Mouse (Mus musculus): Measurements from ENCODE around the gene Stat5b. TPM values are rescaled to one million over a fixed set of nuclear protein-coding genes. Genes with fewer than 3 reads are reported as not detected.

Stat5b gene
- polyA plus RNA-seq, 1 experiment from 2014 or later = 11.9 TPM

DNA sequence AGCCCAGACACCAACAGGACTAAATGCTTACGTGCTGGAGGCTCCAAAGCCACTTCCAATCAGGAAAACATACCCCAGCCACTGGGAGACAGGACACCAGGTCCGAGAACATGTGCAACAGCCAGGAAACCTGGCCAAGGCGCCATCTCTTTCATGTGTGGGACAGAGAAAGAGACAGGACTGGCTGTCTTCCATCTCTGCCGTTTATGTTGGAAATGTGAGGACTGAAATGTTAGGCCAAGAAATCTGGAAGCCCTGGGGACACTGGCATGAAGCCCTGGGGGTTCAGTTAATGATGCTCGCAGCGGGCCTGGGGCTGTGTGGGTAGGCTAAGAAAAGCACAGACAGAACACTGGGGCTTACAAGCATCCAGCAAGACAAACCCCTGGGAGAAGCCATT lies 40.0 kb upstream of the Stat5b start:
- Histone ChIP-seq H3K27ac (ENCODE audit: low read length) (no peak overlapping the region), H3K9ac (replicated peaks; ENCODE audit: low read depth, low read length) (no peak overlapping the region), H3K4me1 (replicated peaks; ENCODE audit: control insufficient read depth, insufficient read depth, low read length) (peaks cover 9% of the 10 kb centered on the region; the same call in 1 of the 2 replicates), H3K9me3 (ENCODE audit: control insufficient read depth, low read length) (no peaks in the 10 kb centered on the region), H3K36me3 (ENCODE audit: control insufficient read depth, insufficient read depth) (no peaks in the 10 kb centered on the region), H3K4me2 (ENCODE audit: low read length) (no peak overlapping the region), H3K27me3 (replicated peaks; ENCODE audit: control insufficient read depth, insufficient read depth, low read length) (no peaks in the 10 kb centered on the region; the same call in 1 of the 2 replicates), H3K4me3 (replicated peaks; ENCODE audit: low read length) (no peak overlapping the region)
- ATAC-seq = no peak
- WGBS = 48% methylated on average over 6 of the region's 6 CpGs

DNA sequence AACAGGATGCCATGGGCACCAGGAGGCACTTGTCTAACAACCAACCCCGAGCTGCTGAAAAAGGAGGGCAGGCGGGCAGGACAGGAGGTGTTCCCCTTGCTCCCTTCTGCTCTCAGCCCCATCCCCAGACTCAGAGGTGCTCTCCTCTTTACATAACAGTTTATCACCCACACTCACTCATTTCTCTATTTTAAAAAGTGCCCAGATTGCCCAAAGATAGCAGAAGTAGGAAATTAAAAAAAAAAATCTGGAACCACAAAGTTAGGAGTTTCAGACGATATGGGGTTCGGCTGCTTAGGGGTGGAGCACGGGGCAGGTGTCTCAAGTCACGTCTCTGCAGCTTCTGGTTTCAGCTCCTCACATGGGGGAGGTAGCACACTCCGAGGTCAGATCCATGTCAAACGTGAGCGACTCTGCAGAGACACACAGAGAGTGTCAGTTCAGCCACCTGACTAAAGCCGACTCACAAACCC lies 37.9 kb upstream of the Stat5b start:
- Histone ChIP-seq H3K9me3 (ENCODE audit: control insufficient read depth, low read length) (no peaks in the 10 kb centered on the region), H3K27me3 (replicated peaks; ENCODE audit: control insufficient read depth, insufficient read depth, low read length) (no peaks in the 10 kb centered on the region; the same call in 1 of the 2 replicates), H3K9ac (replicated peaks; ENCODE audit: low read depth, low read length) (no peak overlapping the region), H3K4me2 (ENCODE audit: low read length) (no peak overlapping the region), H3K4me3 (replicated peaks; ENCODE audit: low read length) (no peak overlapping the region), H3K27ac (ENCODE audit: low read length) (no peak overlapping the region), H3K4me1 (replicated peaks; ENCODE audit: control insufficient read depth, insufficient read depth, low read length) (0 out of 2 replicates have a peak, but pooled peaks cover 4% of the 10 kb centered on the region), H3K36me3 (ENCODE audit: control insufficient read depth, insufficient read depth) (no peaks in the 10 kb centered on the region)
- no peak for ATAC-seq
- 81% methylated on average over 10 of the region's 10 CpGs for WGBS

DNA sequence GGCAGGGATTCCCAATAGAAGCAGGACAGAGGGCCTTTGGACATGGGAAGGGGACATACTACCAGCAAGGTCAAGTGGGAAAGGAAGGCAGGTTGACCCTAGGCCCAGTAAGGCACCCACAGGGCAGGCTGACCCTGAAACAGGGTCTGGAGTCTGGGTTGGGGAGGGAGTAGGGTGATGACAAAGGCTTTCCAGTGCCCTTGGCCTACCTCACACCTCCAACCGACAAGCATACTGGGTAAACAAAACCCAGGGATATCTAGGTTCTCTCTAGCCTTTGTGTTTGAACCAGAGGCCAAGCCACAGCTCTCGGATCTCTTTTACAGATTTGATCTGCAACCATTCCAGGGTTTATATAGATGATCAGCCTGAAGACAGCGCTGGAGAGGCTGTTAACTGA lies 37.2 kb upstream of the Stat5b start:
- no peaks in the 10 kb centered on the region for H3K9me3 ChIP-seq (ENCODE audit: control insufficient read depth, low read length)
- no peak overlapping the region for H3K27ac ChIP-seq (ENCODE audit: low read length)
- peaks cover 3% of the 10 kb centered on the region for H3K27me3 ChIP-seq (replicated peaks; ENCODE audit: control insufficient read depth, insufficient read depth, low read length)
- H3K4me3 ChIP-seq (replicated peaks; ENCODE audit: low read length) = no peak overlapping the region
- no peak for ATAC-seq
- 0 out of 2 replicates have a peak, but pooled peaks cover 4% of the 10 kb centered on the region for H3K4me1 ChIP-seq (replicated peaks; ENCODE audit: control insufficient read depth, insufficient read depth, low read length)
- no peaks in the 10 kb centered on the region for H3K36me3 ChIP-seq (ENCODE audit: control insufficient read depth, insufficient read depth)
- H3K9ac ChIP-seq (replicated peaks; ENCODE audit: low read depth, low read length) = no peak overlapping the region
- WGBS = 80% methylated on average over 3 of the region's 3 CpGs
- H3K4me2 ChIP-seq (ENCODE audit: low read length) = no peak overlapping the region

DNA sequence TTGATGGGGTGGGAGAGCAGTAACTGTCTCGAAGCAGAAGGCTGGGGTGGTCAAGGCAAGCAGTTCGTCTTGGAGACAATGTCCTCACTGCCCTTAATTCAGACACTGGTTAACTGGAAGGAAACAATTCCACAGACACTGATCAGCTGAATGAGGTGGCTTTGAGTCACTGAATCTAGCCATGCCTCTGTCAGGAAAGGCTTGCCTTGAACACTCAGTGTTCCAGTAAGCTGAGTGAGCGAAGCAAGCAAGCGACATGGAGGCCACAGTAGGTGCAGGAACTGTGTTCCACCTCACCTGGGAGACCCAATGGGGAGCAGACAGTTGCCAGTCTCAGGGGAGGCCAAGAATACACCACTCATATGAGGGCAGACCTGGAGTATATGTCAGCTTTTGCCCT lies 36.7 kb upstream of the Stat5b start:
- H3K4me1 ChIP-seq (replicated peaks; ENCODE audit: control insufficient read depth, insufficient read depth, low read length) = 0 out of 2 replicates have a peak, but pooled peaks cover 4% of the 10 kb centered on the region
- H3K36me3 ChIP-seq (ENCODE audit: control insufficient read depth, insufficient read depth) = no peaks in the 10 kb centered on the region
- 83% methylated on average over 4 of the region's 4 CpGs for WGBS
- no peak overlapping the region for H3K9ac ChIP-seq (replicated peaks; ENCODE audit: low read depth, low read length)
- H3K4me2 ChIP-seq (ENCODE audit: low read length) = no peak overlapping the region
- H3K27ac ChIP-seq (ENCODE audit: low read length) = no peak overlapping the region
- H3K4me3 ChIP-seq (replicated peaks; ENCODE audit: low read length) = no peak overlapping the region
- no peak for ATAC-seq
- peaks cover 4% of the 10 kb centered on the region for H3K27me3 ChIP-seq (replicated peaks; ENCODE audit: control insufficient read depth, insufficient read depth, low read length)
- no peaks in the 10 kb centered on the region for H3K9me3 ChIP-seq (ENCODE audit: control insufficient read depth, low read length)

DNA sequence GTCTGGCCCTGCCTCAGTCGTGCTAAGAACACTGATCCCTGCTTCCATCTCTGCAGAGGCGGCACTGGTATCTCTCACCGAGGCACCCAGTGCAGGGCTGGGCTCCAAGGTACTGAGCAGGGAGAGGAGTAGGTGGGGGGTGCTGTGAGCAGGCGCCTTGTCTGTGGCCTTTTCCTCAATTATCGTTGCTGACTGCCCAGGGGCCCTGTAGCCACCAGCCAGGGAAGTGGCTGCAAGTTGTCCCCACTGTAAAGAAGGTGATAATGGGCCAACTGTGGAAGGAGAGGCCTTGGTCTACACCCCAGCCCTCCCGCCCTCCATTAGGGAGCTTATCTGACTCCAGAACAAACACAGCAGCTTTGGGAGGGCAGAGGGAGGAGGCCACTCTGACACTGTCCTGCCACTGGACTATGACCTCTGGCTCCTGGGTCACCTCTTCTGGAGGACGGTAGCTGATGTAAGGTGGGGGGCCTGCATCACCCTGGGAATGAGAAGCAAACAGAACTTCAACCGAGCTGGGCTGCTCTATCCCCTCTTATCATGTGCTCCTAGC lies 35.7 kb upstream of the Stat5b start:
- Histone ChIP-seq H3K4me3 (replicated peaks; ENCODE audit: low read length) (no peak overlapping the region), H3K4me2 (ENCODE audit: low read length) (no peak overlapping the region), H3K27me3 (replicated peaks; ENCODE audit: control insufficient read depth, insufficient read depth, low read length) (peaks cover 4% of the 10 kb centered on the region), H3K4me1 (replicated peaks; ENCODE audit: control insufficient read depth, insufficient read depth, low read length) (0 out of 2 replicates have a peak, but pooled peaks cover 4% of the 10 kb centered on the region), H3K9me3 (ENCODE audit: control insufficient read depth, low read length) (no peaks in the 10 kb centered on the region), H3K36me3 (ENCODE audit: control insufficient read depth, insufficient read depth) (no peaks in the 10 kb centered on the region), H3K9ac (replicated peaks; ENCODE audit: low read depth, low read length) (no peak overlapping the region), H3K27ac (ENCODE audit: low read length) (no peak overlapping the region)
- 66% methylated on average over 8 of the region's 8 CpGs for WGBS
- ATAC-seq = no peak

DNA sequence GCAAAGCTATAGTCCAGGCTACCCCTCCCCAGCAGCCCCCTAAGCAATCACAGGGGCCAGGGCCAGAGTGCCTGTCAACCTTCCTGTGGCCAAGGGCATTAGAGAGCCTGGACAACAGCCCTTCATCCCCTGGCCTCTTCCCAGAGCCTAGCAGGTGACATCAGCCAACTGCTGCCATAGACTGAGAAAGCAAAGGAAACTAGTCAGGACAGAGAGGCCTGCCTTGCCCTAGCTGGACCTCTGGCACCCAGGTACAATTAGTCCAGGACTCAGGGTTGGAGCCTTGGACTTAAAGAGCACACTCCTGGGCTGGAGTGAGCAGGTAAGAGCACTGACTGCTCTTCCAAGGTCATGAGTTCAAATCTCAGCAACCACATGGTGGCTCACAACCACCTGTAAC lies 34.9 kb upstream of the Stat5b start:
- no peaks in the 10 kb centered on the region for H3K36me3 ChIP-seq (ENCODE audit: control insufficient read depth, insufficient read depth)
- no peak overlapping the region for H3K4me3 ChIP-seq (replicated peaks; ENCODE audit: low read length)
- no peaks in the 10 kb centered on the region for H3K9me3 ChIP-seq (ENCODE audit: control insufficient read depth, low read length)
- ATAC-seq = no peak
- 0 out of 2 replicates have a peak, but pooled peaks cover under 1% of the 10 kb centered on the region for H3K4me1 ChIP-seq (replicated peaks; ENCODE audit: control insufficient read depth, insufficient read depth, low read length)
- no peak overlapping the region for H3K4me2 ChIP-seq (ENCODE audit: low read length)
- peaks cover 4% of the 10 kb centered on the region for H3K27me3 ChIP-seq (replicated peaks; ENCODE audit: control insufficient read depth, insufficient read depth, low read length)
- no peak overlapping the region for H3K27ac ChIP-seq (ENCODE audit: low read length)
- no peak overlapping the region for H3K9ac ChIP-seq (replicated peaks; ENCODE audit: low read depth, low read length)

DNA sequence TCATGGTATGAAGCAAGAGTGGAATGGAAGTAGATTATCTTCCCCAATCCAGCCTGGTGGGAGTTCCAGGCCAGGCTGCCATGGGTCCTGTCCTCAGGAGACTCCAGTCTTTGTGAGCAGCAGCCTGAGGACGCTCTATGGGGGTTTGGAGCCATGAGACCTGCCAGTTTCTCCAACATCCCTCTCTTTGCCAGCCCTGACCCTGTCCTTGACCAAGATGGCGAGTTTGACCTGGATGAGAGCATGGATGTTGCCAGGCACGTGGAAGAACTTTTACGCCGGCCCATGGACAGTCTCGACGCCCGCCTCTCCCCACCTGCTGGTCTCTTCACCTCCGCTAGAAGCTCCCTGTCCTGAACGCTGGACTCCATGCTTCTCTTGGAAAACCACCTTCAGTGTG lies 33.1 kb upstream of the Stat5b start:
- no peaks in the 10 kb centered on the region for H3K9me3 ChIP-seq (ENCODE audit: control insufficient read depth, low read length)
- peaks cover 4% of the 10 kb centered on the region for H3K27me3 ChIP-seq (replicated peaks; ENCODE audit: control insufficient read depth, insufficient read depth, low read length)
- no peak overlapping the region for H3K9ac ChIP-seq (replicated peaks; ENCODE audit: low read depth, low read length)
- H3K4me2 ChIP-seq (ENCODE audit: low read length) = no peak overlapping the region
- no peak overlapping the region for H3K27ac ChIP-seq (ENCODE audit: low read length)
- no peaks in the 10 kb centered on the region for H3K4me1 ChIP-seq (replicated peaks; ENCODE audit: control insufficient read depth, insufficient read depth, low read length)
- H3K4me3 ChIP-seq (replicated peaks; ENCODE audit: low read length) = no peak overlapping the region
- WGBS = 90% methylated on average over 10 of the region's 10 CpGs
- ATAC-seq = no peak
- H3K36me3 ChIP-seq (ENCODE audit: control insufficient read depth, insufficient read depth) = no peaks in the 10 kb centered on the region

DNA sequence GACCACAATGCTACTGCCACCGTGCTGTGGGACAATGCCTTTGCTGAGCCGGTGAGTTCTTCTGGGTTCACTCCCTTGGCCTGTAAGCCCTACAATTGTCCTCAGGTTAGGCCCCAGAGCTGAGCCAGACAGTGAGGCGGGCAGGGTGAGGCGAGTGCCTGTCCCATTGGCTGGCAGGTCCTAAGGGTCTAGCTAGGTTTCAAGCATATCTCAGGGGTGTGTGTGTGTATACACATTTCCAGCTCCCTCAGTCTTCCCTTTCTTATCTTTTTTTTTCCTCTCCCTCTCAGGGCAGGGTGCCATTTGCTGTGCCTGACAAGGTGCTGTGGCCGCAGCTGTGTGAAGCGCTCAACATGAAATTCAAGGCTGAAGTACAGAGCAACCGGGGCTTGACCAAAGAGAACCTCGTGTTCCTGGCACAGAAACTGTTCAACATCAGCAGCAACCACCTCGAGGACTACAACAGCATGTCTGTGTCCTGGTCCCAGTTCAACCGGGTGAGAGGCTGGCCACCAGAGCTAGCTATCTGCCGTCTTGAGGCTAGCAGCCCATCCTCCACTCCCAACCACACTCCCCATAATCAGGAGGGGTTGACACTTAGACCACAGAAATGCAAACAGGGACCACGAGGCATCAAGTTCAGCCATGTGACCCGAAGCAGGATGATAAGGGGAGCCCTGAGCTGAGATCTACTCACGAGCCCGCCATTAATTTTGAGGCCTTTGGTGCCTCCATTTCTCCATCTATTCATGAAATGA lies 29.0 kb upstream of the Stat5b start:
- H3K9me3 ChIP-seq (ENCODE audit: control insufficient read depth, low read length) = no peaks in the 10 kb centered on the region
- H3K9ac ChIP-seq (replicated peaks; ENCODE audit: low read depth, low read length) = no peak overlapping the region
- H3K4me2 ChIP-seq (ENCODE audit: low read length) = no peak overlapping the region
- H3K4me3 ChIP-seq (replicated peaks; ENCODE audit: low read length) = no peak overlapping the region
- WGBS = 84% methylated on average over 15 of the region's 15 CpGs
- H3K4me1 ChIP-seq (replicated peaks; ENCODE audit: control insufficient read depth, insufficient read depth, low read length) = no peaks in the 10 kb centered on the region
- no peak overlapping the region for H3K27ac ChIP-seq (ENCODE audit: low read length)
- ATAC-seq = no peak
- H3K36me3 ChIP-seq (ENCODE audit: control insufficient read depth, insufficient read depth) = no peaks in the 10 kb centered on the region
- H3K27me3 ChIP-seq (replicated peaks; ENCODE audit: control insufficient read depth, insufficient read depth, low read length) = peaks cover 4% of the 10 kb centered on the region

DNA sequence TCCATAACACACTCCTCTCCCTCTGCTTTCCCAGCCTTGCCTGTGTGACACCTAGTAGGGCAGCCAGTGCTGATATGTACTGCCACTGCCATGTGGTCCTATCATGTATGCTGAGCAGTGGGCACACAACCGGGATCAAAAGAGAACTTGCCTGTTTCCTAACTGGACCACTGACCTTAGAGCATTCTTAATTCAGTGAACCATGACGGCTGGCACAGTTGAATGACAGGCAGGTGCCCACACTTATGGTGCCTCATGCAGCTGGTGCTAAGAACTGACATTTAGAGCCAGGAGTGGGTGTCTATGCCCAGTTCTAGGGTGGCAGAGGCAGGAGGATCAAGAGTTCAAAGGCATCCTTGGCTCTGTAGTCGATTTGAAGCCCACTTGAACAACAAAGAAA lies 25.2 kb upstream of the Stat5b start:
- no peak for ATAC-seq
- Histone ChIP-seq H3K36me3 (ENCODE audit: control insufficient read depth, insufficient read depth) (no peaks in the 10 kb centered on the region), H3K4me1 (replicated peaks; ENCODE audit: control insufficient read depth, insufficient read depth, low read length) (no peaks in the 10 kb centered on the region), H3K9ac (replicated peaks; ENCODE audit: low read depth, low read length) (no peak overlapping the region), H3K27me3 (replicated peaks; ENCODE audit: control insufficient read depth, insufficient read depth, low read length) (no peaks in the 10 kb centered on the region; the same call in 1 of the 2 replicates), H3K9me3 (ENCODE audit: control insufficient read depth, low read length) (no peaks in the 10 kb centered on the region), H3K4me3 (replicated peaks; ENCODE audit: low read length) (no peak overlapping the region), H3K4me2 (ENCODE audit: low read length) (no peak overlapping the region), H3K27ac (ENCODE audit: low read length) (no peak overlapping the region)
- 71% methylated on average over 3 of the region's 3 CpGs for WGBS

All from forebrain, embryonic 16.5 days (tissue).